Mouse (Mus musculus) olfactory bulb, adult 2 months (tissue): ENCODE data around the gene Gm7029.

Experiments used
- CTCF ChIP-seq: fragments of 200-500 bp; IDR thresholded peaks from 2 replicates; pipeline ENCODE4 v1.5.1; 2012; ENCODE audit warnings: low read depth, mild to moderate bottlenecking, low read length, moderate library complexity; ENCODE audit not compliant: insufficient read depth
- POLR2A ChIP-seq: fragments of 200-500 bp; IDR thresholded peaks from 2 replicates; pipeline ENCODE4 v1.6.1; 2012; ENCODE audit warnings: mild to moderate bottlenecking, low read depth, low read length, moderate library complexity; ENCODE audit not compliant: insufficient read depth

GRCm38 (mm10) chr17:33902491-33902890 lies 28.9 kb downstream of the Gm7029 start:
- TF ChIP-seq CTCF (no peak), POLR2A (no peak)
